Mouse (Mus musculus): ENCODE measurements around the gene Supt7l.

DNA sequence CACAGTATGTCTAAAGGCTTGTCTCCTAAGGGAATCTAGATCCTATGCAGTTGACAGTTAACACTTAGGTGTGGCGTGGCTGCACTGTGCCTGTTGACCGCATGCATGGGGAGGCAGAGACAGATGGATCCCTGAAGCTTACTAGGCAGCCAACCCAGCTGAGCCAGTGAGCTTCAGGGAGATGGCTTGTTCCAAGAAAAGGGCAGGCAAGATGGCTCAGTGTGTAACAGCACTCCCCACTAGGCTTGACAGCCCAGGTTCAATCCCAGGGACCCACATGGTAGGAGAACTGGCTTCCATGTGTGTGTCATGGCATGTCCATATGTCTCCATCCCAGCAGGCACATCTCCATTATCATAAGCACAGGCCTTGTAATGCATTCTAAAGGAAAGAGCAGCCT lies 32.7 kb upstream of the Supt7l start:
- TF ChIP-seq POLR2A (IDR thresholded peaks at IDR 0.05; ENCODE audit: insufficient read depth, low read length) (no peak), CTCF (IDR thresholded peaks at IDR 0.05; ENCODE audit: low read depth, low read length) (no peak)

All from ES-Bruce4 (cell line).